Mouse (Mus musculus) spleen, embryonic (tissue): ENCODE measurements around the gene Rbbp6.

Experiments used
- CTCF ChIA-PET: fragments of 350-600 bp; sonication (Branson Sonifier 250); formaldehyde crosslinking; loops from one replicate; lab custom pipeline; 2022; lab: Charles Lee

Gene Rbbp6

DNA sequence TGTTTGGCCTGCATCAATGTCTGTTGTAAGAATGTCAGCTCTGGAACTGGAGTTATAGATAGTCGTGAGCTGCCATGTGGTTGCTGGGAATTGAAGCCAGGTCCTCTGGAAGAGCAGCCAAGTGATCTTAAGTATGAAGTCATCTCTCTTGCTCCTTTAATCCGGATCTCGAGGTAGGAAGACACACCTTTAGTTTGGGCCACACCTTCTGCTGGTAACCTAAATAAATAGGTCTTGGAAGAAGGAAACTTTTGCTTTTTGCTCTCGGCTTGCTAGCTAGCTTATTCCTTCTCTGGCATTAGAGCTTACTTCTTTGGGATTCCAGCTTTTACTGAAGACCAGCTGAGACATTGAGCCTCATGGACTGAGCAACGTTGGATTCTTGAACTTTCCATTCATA lies at the start of gene Rbbp6:
Gene Rbbp6, plus strand, starts transcription at position 301 of the 400 bp plus-strand sequence.
- CTCF ChIA-PET: interaction anchor here (0.6 kb wide), 1 partner anchor 10 kb away, joined by 3 read pairs; no protein-coding TSS in a partner anchor

DNA sequence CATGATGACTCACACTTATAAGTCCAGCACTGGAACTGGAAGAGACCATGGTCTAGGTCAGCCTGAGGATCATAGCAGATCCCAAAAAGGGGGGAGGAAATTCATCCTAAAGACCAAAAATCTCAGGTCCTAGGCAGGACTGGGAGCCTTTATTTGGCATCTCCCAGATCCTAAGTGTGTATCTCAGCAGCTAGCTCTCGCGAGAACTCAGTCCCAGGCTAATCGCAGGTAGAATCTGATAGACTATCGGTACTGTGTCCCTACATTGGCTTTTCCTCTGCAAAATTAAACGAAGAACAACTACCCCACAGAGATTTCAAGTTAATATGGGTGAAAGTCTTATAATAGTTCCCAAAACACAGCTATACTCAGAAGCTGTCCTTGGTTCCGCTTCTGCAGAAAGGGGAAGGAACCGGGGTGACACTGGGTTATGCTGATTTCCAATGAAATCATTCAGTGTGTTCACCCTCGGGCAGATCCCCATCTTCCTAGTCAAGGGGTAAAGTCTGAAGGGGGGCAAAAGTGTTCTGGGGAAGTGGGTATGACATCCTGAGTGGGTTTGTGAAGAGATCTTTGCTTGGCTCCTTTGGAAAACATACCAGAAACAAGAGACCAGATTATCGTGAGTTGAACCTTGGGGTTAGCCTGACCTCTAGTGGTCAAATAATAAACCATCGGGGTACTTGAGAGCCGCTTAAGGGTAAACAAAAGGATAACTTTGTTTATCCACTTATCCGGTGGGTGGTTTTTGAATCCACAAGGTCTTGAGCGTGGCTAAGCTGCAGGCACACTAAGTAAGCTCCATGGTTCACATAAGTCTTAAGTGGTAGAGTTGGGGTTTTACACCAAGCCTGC lies 45.5 kb upstream of the Rbbp6 start:
- CTCF ChIA-PET: interaction anchor here (0.6 kb wide), 3 partner anchors 25 to 210 kb away, joined by 3 to 8 read pairs (median 3); no protein-coding TSS in a partner anchor

DNA sequence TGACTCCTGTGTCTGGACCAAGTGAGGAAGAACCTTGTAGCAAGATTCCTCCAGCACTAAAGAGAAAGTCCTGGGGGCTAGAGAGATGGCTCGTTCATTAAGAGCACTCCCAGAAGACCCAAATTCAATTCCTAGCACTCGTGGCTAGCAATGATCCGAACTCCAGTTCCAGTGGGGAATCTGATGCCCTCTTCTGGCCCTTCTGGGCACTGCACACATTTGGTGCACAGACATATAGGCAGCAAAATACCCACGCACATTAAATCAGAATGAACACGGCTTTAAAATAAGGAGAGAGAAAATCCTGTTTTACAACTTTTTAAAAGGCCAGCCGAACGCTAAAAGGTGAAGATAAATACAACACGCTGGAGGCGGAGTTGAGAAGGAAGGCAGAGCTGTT lies 43.9 kb upstream of the Rbbp6 start:
- CTCF ChIA-PET: interaction anchor here (0.7 kb wide), 1 partner anchor 629 kb away, joined by 3 read pairs; no protein-coding TSS in a partner anchor

DNA sequence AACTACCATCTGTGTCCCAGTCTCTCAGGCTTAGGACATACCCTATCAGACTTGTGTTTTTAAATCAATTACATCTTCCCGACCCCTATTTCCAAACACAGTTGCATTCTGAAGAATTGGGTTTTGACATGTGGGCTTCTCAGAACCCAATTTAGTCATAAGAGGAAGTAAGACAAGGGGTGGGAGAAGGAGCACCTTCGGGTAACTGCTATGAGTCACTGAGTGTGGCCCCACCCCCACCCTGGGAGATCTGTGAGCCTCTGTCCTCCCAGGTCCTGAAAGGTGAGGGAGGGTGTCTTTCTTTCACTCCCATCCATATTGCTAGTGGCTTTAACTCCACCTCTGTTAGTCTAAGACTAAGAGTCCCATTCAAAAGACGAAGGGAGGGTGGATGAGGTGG lies 41.2 kb upstream of the Rbbp6 start:
- CTCF ChIA-PET: no interaction called here

DNA sequence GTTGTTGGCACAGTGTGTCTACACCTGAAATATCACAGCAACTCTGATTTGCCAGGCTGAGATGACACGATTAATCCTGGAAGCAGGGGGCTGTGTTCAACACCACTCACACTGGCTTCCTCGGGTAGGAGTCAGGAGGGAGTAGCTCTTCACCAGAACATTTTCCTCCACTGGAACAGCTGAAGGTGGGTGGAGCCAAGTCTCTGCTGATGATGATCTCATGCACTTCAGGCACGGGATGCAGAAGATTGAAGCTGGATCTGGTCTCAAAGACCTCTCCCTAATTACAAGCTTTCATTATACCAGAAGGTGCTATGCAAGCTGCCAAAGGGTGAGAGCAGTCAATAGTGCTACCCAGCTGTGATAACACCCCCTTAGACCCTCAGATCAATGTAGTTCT lies 35.0 kb upstream of the Rbbp6 start:
- CTCF ChIA-PET: no interaction called here

DNA sequence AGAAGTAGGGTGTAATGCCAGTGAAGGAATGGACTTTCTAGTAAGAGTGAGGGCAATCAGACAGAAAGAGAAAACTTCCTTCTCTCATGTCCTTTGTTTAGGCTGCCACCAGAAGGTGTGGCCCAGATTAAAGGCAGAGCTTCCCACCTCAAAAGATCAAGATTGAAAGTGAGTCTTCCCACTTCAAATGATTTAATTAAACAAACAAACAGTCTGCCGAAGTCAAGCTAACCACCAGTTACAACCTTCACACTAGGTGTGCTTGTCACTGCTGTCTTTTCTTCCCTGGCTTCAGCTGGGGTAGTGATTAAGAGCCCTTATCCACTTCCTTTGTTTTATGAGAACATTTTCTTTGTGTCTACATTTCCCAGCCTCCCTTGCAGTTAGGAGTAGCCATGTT lies 33.3 kb upstream of the Rbbp6 start:
- CTCF ChIA-PET: interaction anchor here (0.7 kb wide), 1 partner anchor 256 kb away, joined by 3 read pairs; no protein-coding TSS in a partner anchor

DNA sequence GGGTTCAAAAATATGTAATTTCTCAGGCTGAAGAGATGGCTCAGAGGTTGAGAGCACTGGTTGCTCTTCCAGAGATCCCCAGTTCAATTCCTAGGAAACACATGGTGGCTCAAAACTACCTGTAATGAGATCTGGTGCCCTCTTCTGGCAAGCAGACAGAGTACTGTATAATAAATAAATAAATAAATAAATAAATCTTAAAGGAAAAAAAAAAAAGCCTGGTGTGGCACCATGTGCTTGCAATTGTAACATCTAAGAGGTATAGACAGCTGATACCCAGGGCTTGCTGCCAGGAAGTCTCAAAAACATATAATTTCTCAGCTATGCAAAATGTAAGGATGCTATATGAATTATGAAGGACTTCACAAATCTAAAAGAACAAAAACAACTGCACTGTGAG lies 28.9 kb upstream of the Rbbp6 start:
- CTCF ChIA-PET: no interaction called here

DNA sequence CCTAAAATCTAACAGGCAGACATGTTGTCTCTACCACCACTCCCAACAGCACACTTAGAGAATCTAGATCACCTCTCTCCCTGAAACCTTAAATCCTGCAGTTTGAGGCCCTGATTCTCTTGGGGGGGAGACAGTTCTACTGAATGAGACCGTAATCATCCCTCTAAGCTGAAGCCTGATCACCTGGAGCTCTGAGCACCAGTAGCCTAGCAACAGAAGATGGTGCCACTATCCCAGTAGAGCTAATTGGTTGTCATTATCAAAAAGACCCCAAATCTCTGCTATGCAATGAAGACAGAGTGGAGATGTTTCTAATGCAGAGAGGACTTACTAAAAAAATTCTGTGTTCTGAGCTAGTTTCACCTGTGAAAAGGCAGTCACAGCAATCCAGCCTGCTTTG lies 27.3 kb upstream of the Rbbp6 start:
- CTCF ChIA-PET: no interaction called here

DNA sequence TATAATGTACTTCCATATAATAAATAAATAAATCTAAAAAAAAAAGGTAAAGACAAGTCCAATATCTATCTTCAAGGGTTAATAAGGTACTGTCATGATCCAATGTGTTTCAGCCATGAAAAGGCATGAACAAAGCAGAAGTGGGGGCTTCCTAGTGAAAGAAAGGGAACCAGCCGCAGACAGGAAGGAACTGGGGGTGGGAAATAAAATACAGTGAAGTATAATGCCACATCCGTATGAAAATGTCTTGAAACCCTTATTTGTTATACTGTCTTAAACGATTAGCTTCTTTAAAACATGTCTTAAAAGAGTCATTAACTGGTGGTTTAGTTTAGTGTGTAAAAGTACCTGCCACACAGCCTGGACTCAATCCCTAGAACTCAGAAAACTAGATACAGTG lies 26.3 kb upstream of the Rbbp6 start:
- CTCF ChIA-PET: interaction anchor here (0.7 kb wide), 1 partner anchor 42 kb away, joined by 11 read pairs; no protein-coding TSS in a partner anchor

DNA sequence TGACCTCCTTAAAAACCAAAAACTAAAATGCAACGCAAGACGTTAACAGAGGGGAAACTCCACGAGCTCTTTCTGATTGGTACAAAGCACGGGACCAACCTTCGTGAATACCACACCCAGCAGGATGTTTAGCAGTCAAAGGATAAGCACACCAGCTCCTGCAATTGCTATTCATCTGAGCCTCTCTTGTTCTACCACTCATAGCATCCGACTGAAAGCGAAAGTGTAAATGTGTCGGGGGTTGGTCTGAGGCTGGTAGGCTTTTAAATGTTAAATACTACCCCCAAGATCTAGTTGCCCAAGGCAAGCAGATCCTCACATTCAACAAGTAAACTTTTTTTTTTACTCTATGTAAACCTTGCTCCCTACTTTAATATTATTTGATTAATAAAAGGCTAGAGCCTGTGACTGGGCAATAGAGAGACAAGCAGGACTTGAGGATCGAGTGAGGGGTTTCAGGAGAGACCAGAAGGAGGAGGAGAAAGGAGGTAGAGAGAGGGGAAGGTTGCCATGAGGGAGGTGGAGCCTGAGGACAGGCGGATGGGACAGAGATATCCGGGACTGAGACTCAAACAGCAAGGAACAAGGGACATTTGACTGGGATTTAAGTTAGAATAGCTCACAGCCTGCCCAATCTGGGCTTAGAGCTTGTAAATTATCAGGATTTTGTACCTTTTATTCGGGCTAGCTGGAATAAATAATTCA lies 25.0 kb upstream of the Rbbp6 start:
- CTCF ChIA-PET: interaction anchor here (0.7 kb wide), 1 partner anchor 458 kb away, joined by 3 read pairs; no protein-coding TSS in a partner anchor

DNA sequence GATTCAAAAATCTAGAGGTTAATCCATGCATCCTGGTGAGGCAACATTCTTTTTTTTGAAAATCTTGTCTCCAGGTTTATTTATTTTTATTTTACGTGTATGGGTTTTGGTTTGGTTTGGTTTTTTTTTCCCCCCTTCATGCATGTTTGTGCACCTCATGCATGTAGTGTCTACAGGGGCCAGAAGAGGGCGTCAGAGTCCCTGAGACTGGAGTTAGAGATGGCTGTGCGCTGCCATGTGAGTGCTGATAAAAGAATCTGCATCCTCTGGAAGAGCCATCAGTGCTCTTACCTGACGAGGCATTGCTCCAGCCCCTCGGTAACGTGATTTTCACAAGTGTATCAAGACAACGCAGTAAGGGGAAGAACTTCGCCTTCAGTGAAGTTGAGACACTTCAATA lies 23.4 kb upstream of the Rbbp6 start:
- CTCF ChIA-PET: no interaction called here

DNA sequence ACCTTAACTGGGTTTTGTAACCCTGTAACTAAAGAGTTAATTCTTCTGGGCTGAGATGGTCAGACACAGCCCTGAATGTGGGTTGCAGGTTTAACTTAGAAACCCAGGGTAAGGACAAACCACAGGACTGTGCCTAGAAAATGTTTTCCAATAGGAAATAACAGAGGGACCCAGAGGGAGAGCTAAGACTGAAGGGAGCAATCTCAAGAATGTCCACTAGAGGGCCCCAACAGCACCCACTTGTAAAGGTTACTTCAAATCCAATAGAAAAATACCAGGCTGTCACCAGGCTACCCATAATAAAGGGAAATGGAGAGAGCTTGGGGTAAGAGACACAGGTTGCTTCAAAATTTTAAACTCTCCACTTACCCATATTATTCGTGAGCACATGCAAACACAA lies 20.3 kb upstream of the Rbbp6 start:
- CTCF ChIA-PET: interaction anchor here (0.7 kb wide), 1 partner anchor 25 kb away, joined by 8 read pairs; no protein-coding TSS in a partner anchor

DNA sequence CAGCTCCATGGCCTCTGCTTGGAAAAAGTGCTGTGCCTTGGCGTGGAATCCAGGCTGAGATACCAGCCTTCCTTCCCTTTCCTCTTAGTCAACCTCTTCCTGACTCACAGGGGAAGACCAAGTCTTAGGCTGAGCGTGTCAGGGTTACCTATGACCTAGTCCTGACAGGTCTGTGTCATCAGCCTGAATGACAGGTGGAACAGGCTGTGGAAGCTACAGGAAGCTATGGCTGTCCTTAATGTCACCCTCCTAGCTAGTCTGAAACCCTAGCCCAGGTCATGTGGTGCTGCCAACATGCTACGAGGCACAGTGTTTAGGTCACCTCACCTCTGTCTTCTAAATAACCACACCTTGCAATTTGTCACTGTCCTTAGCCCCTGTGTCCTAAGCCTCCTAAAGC lies 16.2 kb upstream of the Rbbp6 start:
- CTCF ChIA-PET: no interaction called here

DNA sequence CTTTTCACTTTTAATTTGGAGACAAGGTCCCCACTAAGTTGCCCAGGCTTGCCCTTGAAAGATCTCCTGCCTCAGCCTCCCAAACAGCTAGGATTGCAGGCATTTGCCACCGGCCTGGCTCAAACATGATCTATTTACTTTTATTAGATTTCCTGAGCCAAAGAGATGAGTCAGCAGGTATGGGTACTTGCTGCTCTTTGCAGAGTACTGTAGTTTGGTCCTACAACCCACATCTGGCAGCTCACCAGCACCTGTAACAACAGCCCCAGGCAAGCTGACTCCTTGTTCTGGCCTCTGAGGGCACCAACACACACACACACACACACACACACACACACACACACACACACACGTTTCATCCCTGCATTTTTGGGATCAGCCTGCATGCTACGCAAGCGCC lies 14.0 kb upstream of the Rbbp6 start:
- CTCF ChIA-PET: no interaction called here

DNA sequence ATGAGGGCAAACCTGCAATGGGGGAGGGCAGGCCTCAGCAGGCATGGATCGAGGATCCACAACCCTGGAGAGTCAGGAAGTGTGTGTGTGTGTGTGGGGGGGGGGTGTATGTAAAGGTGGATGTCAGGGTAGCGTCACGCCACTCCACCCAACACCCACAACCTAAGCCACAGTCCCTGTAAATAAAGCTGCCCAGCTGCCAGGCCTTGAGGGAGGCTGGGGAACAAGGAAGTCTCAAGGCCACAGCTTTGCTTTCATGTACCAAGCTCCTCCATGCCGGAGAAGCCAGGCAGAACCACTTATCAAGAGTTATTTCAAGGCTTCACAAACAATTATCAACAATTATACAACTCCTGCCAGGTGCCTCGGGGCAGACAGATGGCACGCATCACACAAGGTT lies 13.4 kb upstream of the Rbbp6 start:
- CTCF ChIA-PET: no interaction called here

DNA sequence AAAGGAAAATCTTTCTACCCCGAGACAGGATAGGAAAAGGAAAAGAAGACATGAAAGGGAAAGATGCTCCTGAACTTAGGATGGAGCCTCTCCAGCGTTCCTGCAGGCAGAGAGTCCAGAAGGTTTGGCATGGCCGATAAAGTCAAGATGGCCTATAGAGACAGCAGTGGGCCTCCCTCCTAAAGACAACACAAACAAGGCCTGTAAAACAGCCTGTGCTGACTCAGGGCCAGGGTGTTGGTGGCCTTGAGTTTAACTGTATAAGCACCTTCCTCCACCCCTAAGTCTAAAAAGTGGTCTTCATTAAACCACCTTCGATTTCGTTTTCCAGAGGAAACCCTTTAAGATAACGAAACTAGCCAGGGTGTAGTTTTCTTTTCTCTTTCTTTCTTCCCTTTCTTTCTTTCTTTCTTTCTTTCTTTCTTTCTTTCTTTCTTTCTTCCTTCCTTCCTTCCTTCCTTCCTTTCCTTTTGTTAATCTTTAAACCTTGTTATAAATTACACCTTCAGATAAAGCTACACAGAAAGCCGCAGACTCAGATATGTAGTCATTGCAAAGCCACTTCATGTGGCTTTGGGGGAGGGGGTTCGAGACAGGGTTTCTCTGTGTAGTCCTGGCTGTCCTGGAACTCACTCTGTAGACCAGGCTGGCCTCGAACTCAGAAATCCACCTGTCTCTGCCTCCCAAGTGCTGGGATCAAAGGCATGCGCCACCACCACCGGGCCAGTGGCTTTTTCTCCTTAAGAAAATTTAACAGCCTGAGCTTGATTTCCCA lies 10.8 kb upstream of the Rbbp6 start:
- CTCF ChIA-PET: no interaction called here

DNA sequence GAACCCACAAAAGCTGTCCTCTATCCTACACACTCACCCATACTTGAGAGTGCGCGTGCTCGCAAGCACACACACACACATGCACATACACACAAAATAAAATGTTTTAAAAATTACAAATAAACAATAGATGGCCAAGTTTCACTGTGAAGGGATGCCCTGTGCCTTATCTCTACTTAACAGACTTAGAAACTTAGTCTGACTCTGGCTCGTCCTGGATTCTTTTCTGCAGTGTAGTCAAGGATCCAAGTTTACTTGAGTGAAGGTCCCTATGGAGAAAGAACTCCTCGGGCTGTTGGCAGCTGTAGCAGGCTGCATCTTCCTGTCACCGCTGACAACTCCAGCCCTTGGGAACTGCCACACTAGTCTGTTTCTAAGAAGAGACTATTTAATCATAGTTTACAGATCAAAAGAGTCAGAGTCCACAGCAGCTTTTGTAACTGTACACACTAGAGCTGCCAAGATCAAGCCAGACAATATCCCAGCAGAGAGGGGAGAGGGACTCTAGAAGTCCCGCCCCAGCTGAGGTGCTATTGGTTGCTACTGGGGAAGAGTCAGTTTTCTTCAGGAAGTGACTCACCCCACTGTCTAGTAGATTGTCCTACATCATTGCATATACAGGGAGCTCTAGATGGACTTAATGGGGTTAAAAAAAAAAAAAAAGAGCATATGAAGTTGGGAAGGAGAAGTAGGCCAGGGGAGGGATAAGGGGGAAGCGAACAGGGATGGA lies 10.1 kb upstream of the Rbbp6 start:
- CTCF ChIA-PET: no interaction called here

DNA sequence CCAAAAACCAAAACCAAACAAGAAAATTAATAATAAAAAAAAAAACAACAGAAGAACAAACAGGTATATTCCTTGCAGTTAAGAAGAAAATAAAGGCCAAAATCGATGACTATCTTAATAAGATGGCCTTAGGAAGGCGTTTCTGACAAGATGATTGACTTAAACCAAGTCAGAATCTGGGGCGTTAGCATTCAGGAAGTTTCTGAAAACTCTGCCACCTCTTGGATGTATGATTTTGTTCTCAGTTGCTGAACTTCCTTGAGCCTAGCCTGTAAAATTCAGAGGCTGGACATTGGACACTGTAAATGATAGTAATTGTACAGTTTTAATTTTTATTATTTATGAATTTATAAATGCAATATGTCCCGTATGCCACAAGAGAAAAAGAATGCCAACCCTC lies 3.3 kb downstream of the Rbbp6 start:
- CTCF ChIA-PET: no interaction called here

DNA sequence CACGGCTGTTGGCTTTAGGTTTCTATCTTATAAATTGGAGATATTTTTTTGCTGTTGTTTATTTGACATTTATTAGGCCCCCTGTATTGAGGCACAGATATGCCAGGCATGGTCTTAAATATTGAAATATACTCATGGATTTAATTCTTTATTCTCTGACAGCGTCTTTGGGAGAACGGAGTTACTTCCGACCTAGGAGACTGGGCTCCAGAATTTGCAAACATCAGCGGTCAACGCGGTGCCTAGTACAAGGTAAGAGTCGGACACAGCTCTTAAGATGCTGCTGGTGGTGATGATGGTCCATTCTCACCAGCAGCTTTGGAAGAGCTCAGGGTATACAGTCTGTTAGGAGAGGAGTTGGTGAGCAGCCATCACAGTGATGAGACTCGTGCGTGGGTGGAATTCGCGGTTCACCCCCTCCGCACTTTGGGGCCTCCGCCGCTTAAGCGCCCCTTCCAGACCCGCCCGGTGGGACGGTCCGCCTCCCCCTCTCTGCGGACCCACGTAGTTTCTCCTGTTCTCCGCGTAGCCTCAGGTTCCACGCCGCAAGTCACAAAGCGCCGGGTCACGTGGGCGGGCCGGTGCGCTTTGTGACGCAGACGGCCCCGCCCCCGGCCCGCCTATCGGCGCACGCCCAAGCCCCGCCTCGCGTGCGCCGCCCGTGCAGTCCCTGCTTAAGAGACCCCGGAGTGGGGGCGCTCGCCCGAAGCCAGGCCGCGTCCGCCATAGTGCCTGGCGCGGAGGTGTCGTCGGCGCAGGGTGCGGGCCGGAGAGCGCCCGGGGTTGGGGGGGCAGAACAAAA lies 3.9 kb downstream of the Rbbp6 start:
- CTCF ChIA-PET: no interaction called here

DNA sequence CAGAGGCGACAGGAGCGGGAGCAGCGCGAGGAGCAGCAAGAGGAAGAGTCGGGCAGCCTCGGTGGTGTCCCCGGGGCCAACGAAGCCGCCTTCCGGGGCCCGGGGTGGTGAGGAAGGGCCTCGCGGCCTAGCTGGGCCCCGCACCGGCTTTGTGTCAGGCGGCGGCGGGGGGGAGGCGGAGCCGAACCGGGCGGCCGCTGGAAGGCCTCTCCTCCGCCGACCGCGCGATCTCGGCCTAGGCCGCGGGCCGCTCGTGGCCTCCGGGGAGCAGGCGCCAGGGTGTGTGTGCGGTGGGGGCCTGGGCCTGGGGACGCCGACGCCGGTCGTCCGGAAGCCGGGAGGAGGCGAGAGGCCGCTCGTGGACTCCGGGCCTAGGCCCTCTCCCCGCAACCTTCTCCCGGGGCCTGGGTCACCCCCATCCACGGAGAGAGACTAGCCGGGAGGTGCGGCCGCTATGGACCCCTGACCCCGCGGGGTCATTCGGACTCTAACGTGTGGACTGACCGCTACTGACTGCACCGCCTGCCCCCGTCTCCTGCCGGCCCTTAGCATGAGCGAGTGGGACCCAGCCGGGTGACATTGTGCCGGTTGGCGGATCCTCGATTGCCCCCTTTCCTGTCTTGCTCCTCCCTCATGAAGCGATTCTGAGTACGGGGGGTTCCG lies 4.8 kb downstream of the Rbbp6 start:
- CTCF ChIA-PET: no interaction called here
